Mouse (Mus musculus) layer of hippocampus, adult 9-10 months (tissue): Measurements from ENCODE around the gene Fsd1.

Experiments used
- DNase-seq: peaks from one replicate; pipeline ENCODE4 v3.0.0; 2022; ENCODE audit warnings: low spot score

Fsd1 gene

GRCm38 (mm10) chr17:56009962-56010240 is 23.6 kb downstream of the Fsd1 start:
- DNase-seq = no peak

DNA sequence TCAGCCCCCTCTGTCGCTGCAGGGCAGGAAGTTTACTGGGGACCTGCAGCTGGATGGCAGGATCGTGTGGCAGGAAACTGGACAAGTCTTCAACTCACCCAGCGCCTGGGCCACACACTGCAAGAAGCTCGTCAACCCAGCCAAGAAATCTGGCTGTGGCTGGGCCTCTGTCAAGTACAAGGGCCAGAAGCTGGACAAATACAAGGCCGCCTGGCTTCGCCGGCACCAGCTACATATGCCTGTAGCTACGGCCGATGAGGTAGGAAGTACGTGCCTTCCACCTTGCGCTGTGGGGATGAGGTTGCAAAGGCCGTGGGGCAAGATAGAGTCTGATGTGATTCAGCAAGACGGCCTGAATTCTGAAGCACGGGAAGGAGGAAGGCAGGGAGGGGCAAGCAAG is 23.9 kb downstream of the Fsd1 start:
- no peak for DNase-seq

- DNase-seq = peak; percentile 63
Measured at GRCm38 (mm10) chr17:56010681-56011080, 24.4 kb downstream of the Fsd1 start.

- no peak for DNase-seq
Measured at GRCm38 (mm10) chr17:56011441-56011840, 25.1 kb downstream of the Fsd1 start.

DNA sequence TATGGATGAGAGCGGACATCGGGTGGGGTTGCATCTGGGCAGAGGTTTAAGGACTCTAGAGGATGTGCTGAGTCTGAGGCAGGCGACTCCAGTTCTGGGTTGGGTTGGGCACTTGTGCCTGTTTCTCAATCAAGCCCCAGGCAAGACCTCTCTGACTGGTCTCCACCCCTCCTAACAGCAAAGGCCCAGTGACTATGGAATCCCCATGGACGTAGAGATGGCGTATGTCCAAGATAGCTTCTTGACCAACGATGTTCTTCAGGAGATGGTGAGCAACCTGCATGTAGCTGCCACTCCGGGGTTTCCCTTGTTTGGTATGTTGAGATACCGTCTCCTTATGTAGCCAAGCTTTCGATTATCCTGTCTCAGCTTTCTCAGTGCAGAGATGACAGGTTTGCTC is 29.0 kb downstream of the Fsd1 start:
- DNase-seq = no peak

GRCm38 (mm10) chr17:56016382-56016781 is 30.1 kb downstream of the Fsd1 start:
- DNase-seq = no peak

DNA sequence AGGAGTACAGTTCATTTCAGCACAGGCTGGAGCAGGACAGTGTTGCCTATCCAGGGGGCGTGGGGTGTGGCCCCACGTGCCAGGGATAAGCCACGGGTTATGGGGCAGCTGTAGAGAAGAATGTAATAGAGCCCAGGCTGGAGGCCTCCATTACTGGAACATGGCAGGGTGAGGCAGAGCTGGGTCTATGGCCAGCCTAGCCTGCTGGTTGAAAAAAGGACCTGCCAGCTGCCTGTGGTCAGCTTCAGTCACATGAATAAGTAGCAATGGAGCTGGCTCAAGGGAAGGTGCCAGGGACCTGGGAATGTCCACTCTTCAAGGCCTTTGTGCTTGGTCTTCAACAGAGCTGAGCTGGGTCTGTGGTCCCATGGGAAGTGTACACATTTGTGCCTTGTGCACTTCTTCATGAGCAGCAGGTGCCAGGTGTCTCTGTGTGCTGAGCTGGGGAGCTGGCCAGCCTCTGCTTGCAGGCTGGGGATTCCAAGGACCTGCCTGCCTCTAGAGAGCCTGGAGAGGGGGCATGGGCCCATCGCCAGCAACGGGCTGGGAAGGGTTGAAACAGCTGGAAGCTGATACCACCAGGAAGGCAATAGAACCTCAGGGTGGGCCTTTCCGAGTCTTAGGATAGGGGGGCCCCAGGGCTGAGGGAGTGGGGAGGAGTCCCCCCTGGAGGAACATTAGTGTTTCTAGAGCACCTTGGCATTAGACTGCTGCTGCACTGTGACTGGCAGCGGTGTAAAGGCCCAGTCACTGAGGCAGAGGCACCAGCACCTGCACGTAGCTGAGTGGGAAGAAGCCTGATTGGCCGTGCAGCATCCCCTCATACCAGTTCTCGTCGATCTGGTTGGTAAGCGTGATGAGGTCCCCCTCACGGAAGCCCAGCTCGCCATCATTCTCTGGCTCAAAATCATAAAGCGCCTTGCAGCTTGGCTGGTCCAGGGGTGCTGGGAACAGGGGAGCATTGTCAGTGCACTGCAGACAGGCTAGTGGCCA is 30.8 kb downstream of the Fsd1 start:
- DNase-seq = no peak

DNA sequence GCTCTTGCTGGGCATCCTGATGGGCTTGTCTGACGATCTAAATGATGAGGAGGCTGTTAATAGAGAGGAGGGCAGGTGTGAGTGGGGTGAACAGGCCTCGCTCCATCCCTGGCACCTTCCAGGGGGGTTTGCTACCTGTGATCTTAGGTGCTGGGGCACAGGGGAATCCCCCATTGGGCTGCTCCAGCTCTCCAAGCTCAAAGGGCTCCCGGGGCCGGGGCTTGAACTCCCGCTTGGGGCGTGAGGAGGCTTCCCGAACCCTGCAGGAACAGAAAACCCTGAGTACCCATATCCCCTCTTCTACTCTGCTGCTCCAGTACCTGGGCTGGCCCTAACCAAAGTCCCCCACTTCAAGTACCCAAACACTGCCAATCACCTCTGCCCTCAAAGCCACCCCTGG is 31.5 kb downstream of the Fsd1 start:
- no peak for DNase-seq

DNA sequence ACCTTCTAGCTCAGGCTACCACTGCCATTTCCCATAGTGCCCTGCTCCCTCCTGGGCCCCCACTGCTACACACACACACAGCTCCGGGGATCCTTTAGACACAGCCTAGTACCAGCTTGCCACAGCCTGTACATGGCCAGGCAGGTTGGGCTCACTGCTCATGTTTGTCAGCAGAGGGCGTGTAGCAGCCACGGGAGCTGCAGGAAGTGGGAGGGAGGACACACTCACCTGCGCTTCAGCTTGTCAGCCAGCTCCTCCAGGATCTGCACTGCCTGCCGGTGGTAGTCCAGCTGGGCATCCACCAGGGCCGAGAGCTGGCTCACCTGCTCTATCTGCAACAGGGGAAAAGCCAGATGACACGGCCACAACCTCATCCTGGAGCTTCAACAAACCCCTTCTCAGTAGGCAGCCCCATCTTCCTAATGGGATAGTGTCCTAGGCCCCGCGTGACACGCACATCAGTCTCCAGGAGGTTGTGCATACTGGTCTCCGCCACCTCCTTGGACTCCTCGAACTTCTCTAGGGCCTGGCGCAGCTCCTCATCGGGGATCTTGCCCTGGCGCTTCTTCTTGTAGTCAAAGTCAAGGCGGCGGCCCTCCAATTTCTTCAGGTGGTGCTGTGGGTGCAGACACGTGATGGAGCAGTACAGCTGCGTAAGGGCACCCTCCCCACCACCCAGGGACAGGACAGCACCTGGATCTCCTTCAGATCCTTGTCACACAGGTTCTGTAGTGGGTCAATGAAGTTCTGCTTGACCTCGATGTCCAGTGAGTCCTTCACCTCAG is 32.2 kb downstream of the Fsd1 start:
- no peak for DNase-seq

GRCm38 (mm10) chr17:56020400-56021084 is 34.2 kb downstream of the Fsd1 start:
- DNase-seq = no peak

DNA sequence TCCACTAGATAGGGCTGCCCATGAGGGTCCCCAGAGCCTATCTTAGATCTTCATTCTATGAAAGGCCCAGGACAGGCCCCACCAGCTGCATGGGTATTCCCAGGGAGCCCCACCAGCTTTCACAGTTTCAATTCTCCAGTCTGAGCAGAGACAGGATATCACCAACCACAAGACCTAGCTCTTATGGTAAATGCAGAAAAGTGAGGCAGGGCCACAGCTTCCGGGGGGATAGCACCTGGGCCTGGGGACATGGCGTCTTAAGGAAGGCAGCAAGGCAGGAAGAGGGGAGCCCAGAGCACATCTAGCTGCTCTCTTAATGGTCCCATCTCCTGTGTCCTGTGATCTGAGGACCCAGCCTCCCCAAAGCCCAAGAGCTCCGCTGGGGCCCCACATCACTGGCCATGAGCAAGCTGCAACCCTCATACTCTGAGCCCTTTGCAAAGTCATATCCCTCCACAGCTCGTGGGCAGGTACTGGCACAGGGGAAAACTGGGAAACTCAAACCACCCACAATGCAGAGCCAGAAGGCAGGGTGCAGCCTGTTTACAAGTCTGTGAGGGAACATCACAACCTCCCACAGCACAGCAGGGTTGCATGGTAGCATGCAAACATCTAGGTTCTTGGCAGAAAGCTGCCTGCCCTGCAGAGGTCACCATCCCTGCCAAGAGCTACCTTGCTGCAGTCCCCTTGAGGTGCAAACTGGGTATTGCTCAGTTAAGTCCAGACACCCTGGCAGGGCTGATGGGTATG is 35.0 kb downstream of the Fsd1 start:
- DNase-seq = peak; percentile 59

GRCm38 (mm10) chr17:56022131-56022988 is 36.1 kb downstream of the Fsd1 start:
- DNase-seq = no peak

DNA sequence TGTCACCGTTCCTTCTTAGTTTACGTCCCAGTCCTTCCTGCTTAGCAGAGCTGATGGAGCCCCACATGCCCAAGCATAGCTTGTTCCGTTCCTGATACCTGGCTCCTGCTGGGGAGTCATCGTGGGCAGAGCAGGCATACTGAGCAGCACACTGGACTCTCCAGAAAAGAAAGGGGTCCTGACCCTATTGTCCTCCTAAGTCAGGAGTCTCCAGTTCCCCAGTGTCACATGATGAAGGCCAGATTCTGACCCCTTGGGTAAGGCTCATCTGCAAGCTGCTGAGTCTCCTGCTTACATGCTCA is 36.6 kb downstream of the Fsd1 start:
- no peak for DNase-seq

- no peak for DNase-seq
Measured at GRCm38 (mm10) chr17:56023386-56023785, 37.1 kb downstream of the Fsd1 start.

- DNase-seq = no peak
Measured at GRCm38 (mm10) chr17:56024476-56024875, 38.2 kb downstream of the Fsd1 start.

DNA sequence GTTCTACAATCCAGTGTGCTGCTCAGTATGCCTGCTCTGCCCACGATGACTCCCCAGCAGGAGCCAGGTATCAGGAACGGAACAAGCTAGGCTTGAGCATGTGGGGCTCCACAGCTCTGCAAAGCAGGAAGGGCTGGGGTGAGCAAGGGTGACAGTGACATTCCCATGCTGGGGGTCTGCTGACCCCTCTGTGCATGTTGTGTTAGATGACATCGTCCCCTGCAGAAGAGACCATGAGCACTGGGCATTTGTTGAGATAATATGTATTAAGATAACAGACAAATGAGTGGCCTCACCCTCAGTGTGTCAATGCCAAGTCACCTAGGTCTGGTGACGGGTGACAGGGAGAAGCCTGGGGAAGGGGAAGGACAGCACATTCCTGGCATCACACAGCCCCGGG is 38.6 kb downstream of the Fsd1 start:
- no peak for DNase-seq

- no peak for DNase-seq
Measured at GRCm38 (mm10) chr17:56026303-56026702, 40.0 kb downstream of the Fsd1 start.

GRCm38 (mm10) chr17:56026881-56027280 is 40.6 kb downstream of the Fsd1 start:
- no peak for DNase-seq

DNA sequence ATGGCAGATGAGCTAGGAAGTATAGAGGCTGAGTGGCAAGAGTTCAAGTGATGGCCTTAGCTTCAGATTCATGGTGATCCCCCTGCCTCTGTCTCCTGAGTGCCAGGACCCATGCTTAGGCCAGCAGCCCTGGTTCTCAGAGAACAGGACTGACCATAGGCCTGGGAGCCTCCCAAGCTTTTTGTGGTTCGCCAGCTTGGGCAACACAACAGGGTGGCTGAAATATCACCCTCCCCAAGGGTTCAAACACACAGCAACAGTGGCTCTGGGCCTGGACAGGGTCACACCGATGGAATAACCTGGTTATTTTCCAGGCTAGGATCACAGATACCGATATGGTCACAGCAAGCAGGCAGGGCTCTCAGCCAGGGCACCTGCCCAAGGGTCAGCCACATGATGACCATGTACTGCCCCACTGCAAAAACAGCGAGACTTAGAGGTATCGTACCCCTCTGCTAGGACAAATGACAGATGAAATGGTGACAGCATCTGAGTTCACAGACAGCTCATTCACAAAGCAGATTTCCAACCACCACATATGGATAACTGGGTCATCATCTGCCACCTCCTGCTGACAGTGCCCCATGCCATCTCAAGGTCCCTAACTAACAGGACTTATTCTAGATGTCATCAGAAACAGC is 41.6 kb downstream of the Fsd1 start:
- DNase-seq = no peak

DNA sequence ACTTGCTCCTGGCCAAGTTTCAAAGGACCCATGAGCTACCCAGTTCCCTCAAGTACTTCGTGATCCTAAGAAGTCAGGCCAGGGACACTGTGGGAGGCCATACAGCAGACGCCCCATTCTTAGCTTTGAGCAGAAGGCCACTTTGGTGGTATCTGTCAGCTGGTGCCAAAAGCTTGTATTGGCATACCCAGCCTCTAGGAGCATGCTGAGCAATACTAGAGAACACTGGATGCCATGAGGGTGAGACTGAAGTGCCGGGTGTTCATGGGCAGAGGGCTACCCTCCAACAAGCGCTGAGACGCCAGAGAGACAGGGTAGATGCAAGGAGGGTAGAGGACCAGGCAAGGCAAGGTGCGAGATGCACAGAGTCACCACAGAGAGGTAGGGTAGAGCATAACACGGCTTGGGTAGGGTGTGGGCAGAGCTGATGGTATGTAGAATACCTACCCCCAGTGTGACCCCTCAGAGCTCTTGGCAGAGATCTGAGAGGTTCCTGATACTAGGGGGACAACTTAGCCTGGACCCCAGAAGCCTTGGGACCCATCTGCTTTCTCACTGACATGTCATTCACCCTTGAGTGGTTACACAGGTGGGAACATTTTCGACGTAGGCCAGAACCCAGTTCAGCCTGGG is 44.0 kb downstream of the Fsd1 start:
- no peak for DNase-seq
